Mouse (Mus musculus): ENCODE data around the gene Pitx2.

Gene Pitx2

DNA sequence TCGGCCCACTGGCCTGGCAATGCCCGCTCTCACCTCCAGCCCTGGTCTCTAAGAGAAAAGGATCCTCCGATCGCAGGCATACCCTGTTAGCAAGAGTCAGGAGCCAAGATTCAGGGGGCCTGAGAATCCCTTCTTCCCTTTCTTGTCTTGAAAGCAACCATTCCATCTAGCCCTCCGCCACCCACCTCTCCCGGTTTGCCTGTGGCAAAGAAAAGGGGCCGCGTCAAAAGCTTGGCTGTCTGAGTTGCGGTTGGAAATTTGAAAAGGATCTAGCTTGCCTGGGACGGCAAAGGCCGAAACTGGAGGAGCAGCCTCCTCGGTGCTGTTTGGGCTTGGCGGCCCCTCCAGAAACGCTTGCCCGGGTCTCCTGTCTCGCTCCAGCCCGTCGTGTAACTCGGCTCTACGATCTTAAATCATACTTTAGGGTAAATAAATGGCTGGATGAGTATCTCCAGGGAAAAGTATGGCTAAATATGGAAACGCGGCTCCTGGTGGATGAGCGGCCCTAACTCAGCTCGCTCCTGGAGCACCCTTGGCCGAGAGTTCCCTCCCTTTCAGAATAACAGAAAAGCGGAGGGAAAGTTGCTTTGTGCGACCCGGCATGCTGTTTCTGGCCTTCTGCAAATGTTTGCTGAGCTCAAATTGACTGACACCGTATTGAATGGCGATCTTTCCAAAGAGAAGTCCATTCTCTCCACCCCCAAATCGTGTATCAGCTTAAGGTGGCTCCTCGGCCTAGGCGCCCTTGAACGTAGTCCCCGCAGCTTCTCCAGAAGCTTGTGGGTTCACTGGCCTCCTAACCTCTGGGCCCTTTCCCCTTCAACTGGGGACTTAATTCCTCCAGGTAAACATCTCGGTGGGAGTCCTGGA is 3.4 kb downstream of the Pitx2 start:
- peak; percentile 34 for DNase-seq

GRCm38 (mm10) chr3:129203761-129204440 is 4.2 kb downstream of the Pitx2 start:
- no peak for DNase-seq

DNA sequence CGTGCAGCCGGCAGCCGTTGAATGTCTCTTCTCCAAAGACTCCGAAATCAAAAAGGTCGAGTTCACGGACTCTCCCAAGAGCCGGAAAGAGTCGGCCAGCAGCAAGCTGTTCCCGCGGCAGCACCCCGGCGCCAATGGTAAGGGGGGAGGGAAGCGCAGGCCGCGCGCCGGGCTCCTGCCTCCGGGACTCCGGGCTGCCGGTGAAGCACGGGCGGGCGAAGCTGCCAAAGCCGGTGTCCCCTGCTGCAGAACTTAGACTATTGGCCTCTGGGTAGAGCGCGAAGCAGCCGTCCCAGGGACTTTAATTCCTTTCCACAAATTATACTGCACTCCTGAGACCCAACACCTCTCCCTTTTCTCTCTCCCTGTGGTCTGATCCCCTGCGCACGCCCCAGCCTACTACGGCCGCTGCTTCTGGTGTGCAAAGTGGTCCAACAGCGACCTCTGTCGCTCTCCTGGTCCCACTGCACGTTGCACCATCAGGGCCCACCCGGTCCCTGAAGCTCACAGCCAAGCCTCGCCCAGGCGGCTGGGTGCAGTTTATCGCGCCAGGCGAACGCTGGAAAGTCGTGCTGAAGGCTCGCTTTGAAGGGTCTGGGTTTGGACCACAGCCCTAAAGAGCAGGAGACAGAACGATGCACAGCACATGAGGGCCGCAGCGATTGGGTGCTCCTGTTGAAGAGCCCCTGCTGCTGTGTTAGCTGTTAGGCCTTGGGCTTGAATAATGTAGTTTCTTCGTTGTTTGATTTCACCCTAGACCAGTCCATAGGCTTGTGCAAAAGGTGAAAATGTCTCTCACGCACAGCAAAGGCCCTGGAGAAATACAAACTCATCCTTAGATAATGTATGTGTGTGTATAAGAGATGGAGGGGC is 5.0 kb downstream of the Pitx2 start:
- DNase-seq = peak; percentile 92

- no peak for DNase-seq
Observed at GRCm38 (mm10) chr3:129205481-129206175, 6.0 kb downstream of the Pitx2 start.

- peak; percentile 19 for DNase-seq
Observed at GRCm38 (mm10) chr3:129206776-129207175, 7.1 kb downstream of the Pitx2 start.

- peak; percentile 33 for DNase-seq
Observed at GRCm38 (mm10) chr3:129207231-129208030, 7.8 kb downstream of the Pitx2 start.

GRCm38 (mm10) chr3:129208031-129208380 is 8.3 kb downstream of the Pitx2 start:
- DNase-seq = peak; percentile 28

- peak; percentile 27 for DNase-seq
Observed at GRCm38 (mm10) chr3:129208421-129208820, 8.7 kb downstream of the Pitx2 start.

DNA sequence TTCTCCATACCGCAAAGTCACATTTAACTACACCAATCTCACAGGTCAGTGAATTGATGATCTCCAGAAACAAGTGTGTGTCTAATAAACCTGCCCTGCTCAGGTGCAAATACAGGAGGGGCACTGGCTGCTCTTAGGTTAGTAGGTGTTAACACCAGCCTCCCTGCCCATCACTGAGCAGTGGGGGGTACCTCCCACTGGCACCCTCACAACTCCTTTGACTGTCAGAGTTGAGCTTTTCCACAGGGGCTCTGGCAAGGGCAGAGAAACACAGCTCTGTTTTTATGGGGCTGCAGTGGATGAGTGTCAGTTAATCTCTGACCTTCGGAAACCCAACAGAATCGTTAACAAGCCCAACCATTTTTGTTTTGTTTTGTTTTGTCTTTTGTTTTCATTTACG is 9.6 kb downstream of the Pitx2 start:
- no peak for DNase-seq

GRCm38 (mm10) chr3:129209771-129210170 is 10.1 kb downstream of the Pitx2 start:
- no peak for DNase-seq

DNA sequence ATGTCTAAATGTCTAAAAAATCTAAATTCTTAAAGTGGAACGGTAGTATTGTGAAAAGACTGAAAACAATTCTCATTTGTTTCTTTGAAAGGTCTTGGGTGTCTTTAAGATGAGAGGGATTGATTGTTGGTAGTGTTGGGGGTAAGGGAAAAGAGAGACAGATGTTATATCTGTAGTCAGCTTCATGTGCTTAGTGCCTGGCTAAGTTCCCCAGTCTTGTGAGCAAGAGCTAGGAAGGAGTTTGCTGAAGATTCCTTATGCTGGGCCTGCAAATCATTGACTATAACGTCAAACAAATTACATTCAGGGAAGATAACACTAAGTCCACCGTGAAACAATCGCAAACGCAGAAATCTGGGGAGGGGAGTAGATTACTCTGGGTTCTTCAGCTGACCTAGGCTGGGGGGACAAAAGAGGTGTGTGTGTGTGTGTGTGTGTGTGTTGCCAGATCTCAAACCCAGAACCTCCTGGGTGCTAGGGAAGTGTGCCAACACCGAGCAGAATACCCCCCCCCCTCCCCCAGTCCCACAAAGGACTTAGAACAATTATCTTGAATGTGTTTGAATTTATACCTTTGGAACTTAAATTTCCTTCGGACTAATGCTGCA is 12.5 kb downstream of the Pitx2 start:
- DNase-seq = no peak

DNA sequence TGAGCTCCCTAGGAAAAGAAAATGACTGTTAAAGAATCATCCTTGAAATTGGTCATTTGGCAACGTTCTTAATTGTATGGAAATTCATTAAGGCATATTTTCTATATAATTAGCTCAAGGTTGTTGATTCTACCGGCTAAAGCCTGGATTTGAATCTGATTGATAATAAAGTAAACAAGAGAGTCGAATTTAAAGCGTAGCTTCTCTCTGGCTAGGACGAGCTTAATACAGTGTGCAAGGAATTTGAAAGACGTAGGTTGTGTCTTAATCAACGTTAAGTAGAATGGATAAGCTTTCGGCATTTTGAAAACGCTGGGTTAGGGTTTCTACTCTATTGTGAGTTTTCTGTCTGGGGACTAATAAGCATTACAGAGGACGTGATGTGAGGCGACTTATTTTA is 13.1 kb downstream of the Pitx2 start:
- DNase-seq = peak; percentile 19

DNA sequence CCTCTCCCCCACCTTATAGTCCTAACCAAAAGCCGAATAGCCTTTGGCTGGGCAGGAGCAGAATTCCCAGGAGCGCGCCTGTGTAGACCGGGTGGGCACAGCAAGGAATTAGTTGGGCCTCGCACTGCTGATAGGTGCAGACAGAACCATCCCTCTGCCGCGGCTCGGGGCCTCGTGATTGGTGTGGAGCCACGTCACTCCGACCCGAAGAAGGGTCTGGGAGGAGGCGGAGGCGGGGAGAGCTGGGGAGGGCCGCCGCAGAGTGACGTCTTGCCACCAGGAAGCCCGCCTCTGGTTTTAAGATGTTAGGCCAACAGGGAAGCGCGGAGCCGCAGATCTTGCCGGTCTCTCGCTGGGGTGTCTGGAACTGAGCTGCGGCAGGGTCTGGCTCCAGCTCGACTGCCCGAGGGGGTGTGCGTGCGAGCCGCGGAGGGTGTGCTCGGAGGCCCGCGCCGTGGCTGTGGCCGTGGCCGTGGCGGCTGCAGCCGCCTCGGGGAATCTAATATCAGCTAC is 14.0 kb downstream of the Pitx2 start:
- peak; percentile 94 for DNase-seq

DNA sequence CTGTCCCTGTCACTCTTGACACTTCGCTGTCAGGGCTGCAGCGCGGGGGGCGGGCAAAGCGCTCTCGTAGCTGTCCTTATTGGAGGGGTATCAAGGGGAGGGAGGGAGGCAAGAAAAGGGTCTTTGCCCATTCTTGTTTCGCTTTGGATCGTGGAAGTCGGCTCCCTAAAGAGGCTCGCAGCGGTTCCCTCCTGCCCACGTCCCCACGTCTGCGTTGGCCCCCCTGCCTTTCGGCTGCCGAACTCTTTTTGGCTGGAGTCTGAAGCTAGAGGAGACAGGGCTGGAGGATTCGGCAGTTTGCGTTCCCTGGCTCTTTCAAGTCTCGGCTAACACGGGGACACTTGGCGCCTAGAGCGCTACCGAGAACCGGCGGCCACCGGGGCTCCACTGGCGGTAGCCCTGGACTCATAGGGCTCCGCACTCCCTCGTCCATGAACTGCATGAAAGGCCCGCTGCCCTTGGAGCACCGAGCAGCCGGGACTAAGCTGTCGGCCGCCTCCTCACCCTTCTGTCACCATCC is 14.5 kb downstream of the Pitx2 start:
- DNase-seq = no peak

DNA sequence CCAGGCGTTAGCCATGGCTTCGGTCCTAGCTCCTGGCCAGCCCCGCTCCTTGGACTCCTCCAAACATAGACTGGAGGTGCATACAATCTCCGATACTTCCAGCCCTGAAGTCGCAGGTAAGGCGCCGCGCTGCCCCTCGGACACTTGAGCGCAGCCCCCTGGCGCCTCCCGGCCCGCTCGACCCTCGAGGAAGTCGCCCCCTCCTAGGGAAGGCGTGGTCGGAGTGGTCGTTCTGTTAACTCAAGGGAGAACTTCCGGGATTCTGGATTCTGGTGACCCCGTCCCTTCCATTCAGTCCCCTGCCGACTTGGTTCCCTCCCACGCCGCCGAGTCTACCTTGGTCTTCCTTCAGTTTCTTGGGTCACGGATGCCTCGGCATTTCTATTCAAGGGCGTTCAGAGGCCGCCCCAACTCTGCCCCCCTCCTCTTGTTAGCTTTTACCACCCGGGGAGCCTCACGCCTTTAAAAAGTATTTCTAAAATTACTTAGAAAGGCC is 15.0 kb downstream of the Pitx2 start:
- DNase-seq = peak; percentile 45

- DNase-seq = peak; percentile 36
Observed at GRCm38 (mm10) chr3:129215241-129215750, 15.6 kb downstream of the Pitx2 start.

- DNase-seq = peak; percentile 79
Observed at GRCm38 (mm10) chr3:129215751-129216331, 16.2 kb downstream of the Pitx2 start.

- DNase-seq = no peak
Observed at GRCm38 (mm10) chr3:129216491-129216890, 16.8 kb downstream of the Pitx2 start.

DNA sequence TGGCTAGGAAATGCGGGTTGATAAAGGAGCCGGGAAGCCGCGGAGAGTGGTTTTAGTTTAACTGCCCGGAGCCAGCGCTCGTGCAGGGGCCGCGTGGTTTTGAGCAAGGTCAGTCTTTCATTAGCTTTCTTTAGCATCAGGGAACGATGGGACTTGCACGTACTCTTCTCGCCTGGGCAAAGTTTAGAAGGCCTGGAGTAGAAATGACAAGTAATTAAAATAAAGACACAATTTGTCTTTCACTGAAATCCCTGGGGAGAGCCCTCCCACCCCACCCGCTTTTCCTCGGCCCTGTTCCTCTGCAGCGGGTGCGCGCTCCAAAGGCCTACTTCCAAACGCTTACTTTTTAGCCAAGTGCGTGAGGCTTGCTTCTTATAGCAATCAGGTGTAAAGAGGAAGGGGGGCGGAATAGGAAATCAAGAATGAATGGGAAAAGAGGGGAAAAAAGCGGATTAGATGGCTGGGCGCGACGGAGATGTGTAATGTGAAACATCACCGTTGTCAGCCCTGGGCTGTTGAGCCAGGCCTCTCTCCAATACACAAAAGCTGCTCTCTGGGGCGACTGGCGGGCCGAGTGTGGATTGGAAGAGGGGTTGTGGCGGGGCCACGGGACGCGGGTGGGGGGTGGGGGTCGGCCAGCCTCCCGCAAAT is 17.4 kb downstream of the Pitx2 start:
- peak; percentile 59 for DNase-seq

Measured in retina, postnatal 1 day (tissue).